Mouse (Mus musculus): ENCODE measurements around the gene Pramef8. TPM values are rescaled to one million over a fixed set of nuclear protein-coding genes. Genes with fewer than 3 reads are reported as not detected.

Pramef8 gene
- total RNA-seq (2012; rRNA removed), result 33.3 and 36.8 TPM in 2 replicates

- DNase-seq (ENCODE audit: low read depth, low spot score), result peak; percentile 88
- peak within 1 kb of the TSS; percentile 89 for H3K9ac ChIP-seq (ENCODE audit: insufficient read depth, low read depth, low read length, poor library complexity, severe bottlenecking)
- H3K4me1 ChIP-seq (ENCODE audit: control insufficient read depth in 2 of 2, insufficient read depth in 2 of 2, low read length in 2 of 2, poor library complexity in 1 of 2), result no peaks in the 10 kb centered on the region
- H3K27ac ChIP-seq (ENCODE audit: insufficient read depth, low read depth, low read length, poor library complexity, severe bottlenecking), result peak within 1 kb of the TSS; percentile 77
- H3K9me3 ChIP-seq (ENCODE audit: control insufficient read depth, insufficient read depth, low read depth, low read length), result 0 out of 2 replicates have a peak, but pooled peaks cover 2% of the 10 kb centered on the region
- peak within 1 kb of the TSS; percentile 73 to 85 for H3K4me3 ChIP-seq (ENCODE audit: insufficient read depth in 1 of 2, low read depth in 1 of 2, low read length in 2 of 2, poor library complexity in 1 of 2, severe bottlenecking in 1 of 2)
- in situ Hi-C loops (cut with MboI; ENCODE audit: low sequenced_read_pairs in 2 of 2, unreplicated experiment in 2 of 2), result no loop called here
- TF ChIP-seq ZC3H11A (IDR thresholded peaks at IDR 0.05; ENCODE audit: borderline replicate concordance, low read depth, low read length) (no peak), ZNF384 (IDR thresholded peaks at IDR 0.05; ENCODE audit: low read depth, low read length) (peak; percentile 91), CHD2 (IDR thresholded peaks at IDR 0.05; ENCODE audit: low read depth, low read length) (no peak), HCFC1 (IDR thresholded peaks at IDR 0.05; ENCODE audit: borderline replicate concordance, insufficient read depth, low read length) (peak; percentile 64; the same call in 1 of the 2 replicates), MAFK (IDR thresholded peaks at IDR 0.05; ENCODE audit: insufficient read depth, low read depth, low read length) (no peak)
- H3K36me3 ChIP-seq (ENCODE audit: control insufficient read depth, insufficient read depth, low read length, poor library complexity, severe bottlenecking), result peaks cover 14% of the 10 kb centered on the region
These were observed at the start of gene Pramef8 for GRCm38 (mm10) chr4:143412219-143413092. Gene Pramef8 (plus strand): TSS chr4:143412426.

GRCm38 (mm10) chr4:143366415-143367041 is 45.7 kb upstream of the Pramef8 start:
- Histone ChIP-seq H3K9ac (ENCODE audit: insufficient read depth, low read depth, low read length, poor library complexity, severe bottlenecking) (no peak overlapping the region), H3K4me3 (ENCODE audit: insufficient read depth in 1 of 2, low read depth in 1 of 2, low read length in 2 of 2, poor library complexity in 1 of 2, severe bottlenecking in 1 of 2) (no peak overlapping the region), H3K9me3 (ENCODE audit: control insufficient read depth, insufficient read depth, low read depth, low read length) (no peaks in the 10 kb centered on the region), H3K36me3 (ENCODE audit: control insufficient read depth, insufficient read depth, low read length, poor library complexity, severe bottlenecking) (no peaks in the 10 kb centered on the region), H3K27ac (ENCODE audit: insufficient read depth, low read depth, low read length, poor library complexity, severe bottlenecking) (no peak overlapping the region), H3K4me1 (ENCODE audit: control insufficient read depth in 2 of 2, insufficient read depth in 2 of 2, low read length in 2 of 2, poor library complexity in 1 of 2) (no peaks in the 10 kb centered on the region)
- TF ChIP-seq HCFC1 (IDR thresholded peaks at IDR 0.05; ENCODE audit: borderline replicate concordance, insufficient read depth, low read length) (no peak), ZNF384 (IDR thresholded peaks at IDR 0.05; ENCODE audit: low read depth, low read length) (no peak), ZC3H11A (IDR thresholded peaks at IDR 0.05; ENCODE audit: borderline replicate concordance, low read depth, low read length) (no peak), CHD2 (IDR thresholded peaks at IDR 0.05; ENCODE audit: low read depth, low read length) (no peak), MAFK (IDR thresholded peaks at IDR 0.05; ENCODE audit: insufficient read depth, low read depth, low read length) (no peak)
- in situ Hi-C loops (cut with MboI; ENCODE audit: low sequenced_read_pairs in 2 of 2, unreplicated experiment in 2 of 2), result no loop called here
- no peak for DNase-seq (ENCODE audit: low read depth, low spot score)

DNA sequence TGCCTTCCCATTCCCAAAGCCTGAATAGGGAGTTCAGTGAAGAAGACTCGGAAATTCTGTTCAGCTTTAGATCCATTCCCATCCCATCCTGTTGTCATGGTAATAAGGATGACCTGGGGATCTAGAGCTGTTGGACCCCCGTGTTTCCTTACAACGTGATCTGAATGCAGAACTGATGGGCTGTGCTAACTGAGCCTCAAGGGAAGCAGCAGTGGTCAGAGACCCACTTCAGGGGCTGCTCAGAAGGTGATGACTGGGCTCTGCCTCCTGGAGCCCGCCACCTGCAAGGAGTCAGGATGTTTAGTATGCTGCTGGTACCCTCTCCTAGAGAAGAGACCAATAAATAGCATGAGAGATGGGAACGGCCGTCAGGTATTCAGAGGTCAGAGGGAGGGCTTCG is 32.7 kb upstream of the Pramef8 start:
- TF ChIP-seq CHD2 (IDR thresholded peaks at IDR 0.05; ENCODE audit: low read depth, low read length) (no peak), ZNF384 (IDR thresholded peaks at IDR 0.05; ENCODE audit: low read depth, low read length) (no peak), HCFC1 (IDR thresholded peaks at IDR 0.05; ENCODE audit: borderline replicate concordance, insufficient read depth, low read length) (no peak), ZC3H11A (IDR thresholded peaks at IDR 0.05; ENCODE audit: borderline replicate concordance, low read depth, low read length) (no peak), MAFK (IDR thresholded peaks at IDR 0.05; ENCODE audit: insufficient read depth, low read depth, low read length) (no peak)
- Histone ChIP-seq H3K4me1 (ENCODE audit: control insufficient read depth in 2 of 2, insufficient read depth in 2 of 2, low read length in 2 of 2, poor library complexity in 1 of 2) (peaks cover 0 to 4% of the 10 kb centered on the region in 2 experiments; a peak in 1 of 4 replicates), H3K27ac (ENCODE audit: insufficient read depth, low read depth, low read length, poor library complexity, severe bottlenecking) (no peak overlapping the region), H3K36me3 (ENCODE audit: control insufficient read depth, insufficient read depth, low read length, poor library complexity, severe bottlenecking) (no peaks in the 10 kb centered on the region), H3K4me3 (ENCODE audit: insufficient read depth in 1 of 2, low read depth in 1 of 2, low read length in 2 of 2, poor library complexity in 1 of 2, severe bottlenecking in 1 of 2) (no peak overlapping the region), H3K9ac (ENCODE audit: insufficient read depth, low read depth, low read length, poor library complexity, severe bottlenecking) (no peak overlapping the region), H3K9me3 (ENCODE audit: control insufficient read depth, insufficient read depth, low read depth, low read length) (no peaks in the 10 kb centered on the region)
- in situ Hi-C loops (cut with MboI; ENCODE audit: low sequenced_read_pairs in 2 of 2, unreplicated experiment in 2 of 2), result loop anchor here in 1 of 2 experiments (25.0 kb wide), 1 partner anchor 342 kb away; no protein-coding TSS in a partner anchor
- no peak for DNase-seq (ENCODE audit: low read depth, low spot score)

- TF ChIP-seq MAFK (IDR thresholded peaks at IDR 0.05; ENCODE audit: insufficient read depth, low read depth, low read length) (no peak), CHD2 (IDR thresholded peaks at IDR 0.05; ENCODE audit: low read depth, low read length) (no peak), ZNF384 (IDR thresholded peaks at IDR 0.05; ENCODE audit: low read depth, low read length) (no peak), HCFC1 (IDR thresholded peaks at IDR 0.05; ENCODE audit: borderline replicate concordance, insufficient read depth, low read length) (no peak), ZC3H11A (IDR thresholded peaks at IDR 0.05; ENCODE audit: borderline replicate concordance, low read depth, low read length) (no peak)
- no peaks in the 10 kb centered on the region for H3K9me3 ChIP-seq (ENCODE audit: control insufficient read depth, insufficient read depth, low read depth, low read length)
- H3K9ac ChIP-seq (ENCODE audit: insufficient read depth, low read depth, low read length, poor library complexity, severe bottlenecking), result no peak overlapping the region
- H3K27ac ChIP-seq (ENCODE audit: insufficient read depth, low read depth, low read length, poor library complexity, severe bottlenecking), result no peak overlapping the region
- H3K4me1 ChIP-seq (ENCODE audit: control insufficient read depth in 2 of 2, insufficient read depth in 2 of 2, low read length in 2 of 2, poor library complexity in 1 of 2), result peaks cover 0 to 4% of the 10 kb centered on the region in 2 experiments; a peak in 1 of 4 replicates
- in situ Hi-C loops (cut with MboI; ENCODE audit: low sequenced_read_pairs in 2 of 2, unreplicated experiment in 2 of 2), result loop anchor here in 1 of 2 experiments (25.0 kb wide), 1 partner anchor 343 kb away; no protein-coding TSS in a partner anchor
- no peak for DNase-seq (ENCODE audit: low read depth, low spot score)
- H3K4me3 ChIP-seq (ENCODE audit: insufficient read depth in 1 of 2, low read depth in 1 of 2, low read length in 2 of 2, poor library complexity in 1 of 2, severe bottlenecking in 1 of 2), result no peak overlapping the region
- no peaks in the 10 kb centered on the region for H3K36me3 ChIP-seq (ENCODE audit: control insufficient read depth, insufficient read depth, low read length, poor library complexity, severe bottlenecking)
These were observed 32.1 kb upstream of the Pramef8 start for GRCm38 (mm10) chr4:143379931-143380715.

Measured in ES-E14 (cell line).